Mouse (Mus musculus): ENCODE data around the gene Myo9b.

DNA sequence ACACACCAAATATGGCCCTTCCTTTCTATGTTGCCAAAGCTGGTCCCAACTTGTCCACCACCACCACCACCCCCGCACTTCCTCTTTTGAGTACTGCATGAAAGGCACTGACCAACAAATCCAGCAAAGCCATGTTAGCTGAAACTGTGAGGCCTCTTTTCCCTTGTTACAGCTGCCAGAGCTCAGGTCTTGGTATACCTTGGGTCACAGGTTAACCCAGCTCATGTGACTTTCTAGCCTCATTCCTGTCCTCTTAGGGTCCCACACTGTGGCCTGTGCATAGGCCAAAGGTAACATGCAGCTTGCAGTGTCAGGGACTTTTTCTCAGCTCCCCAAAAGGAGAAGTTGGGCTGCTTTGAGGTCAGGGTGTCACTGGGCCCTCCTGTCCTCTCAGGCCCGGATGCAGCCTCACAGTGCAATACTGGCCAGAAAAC lies 23.7 kb downstream of the Myo9b start:
- no peak for TF ChIP-seq CTCF (IDR thresholded peaks at IDR 0.05; ENCODE audit: low read depth, low read length)
- TF ChIP-seq POLR2A (IDR thresholded peaks at IDR 0.05; ENCODE audit: extremely low read depth, insufficient read depth, low read length) = no peak
